Mouse (Mus musculus) forebrain, embryonic 16.5 days (tissue): ENCODE data around the gene Gfm1. TPM values are rescaled to one million over a fixed set of nuclear protein-coding genes. Genes with fewer than 3 reads are reported as not detected.

Source experiments
- ATAC-seq: fragments of 200-750 bp; cut with Nextera tagmentation; 2 replicates; pipeline ENCODE4 v1.8.0; 2017; ENCODE audit warnings: mild to moderate bottlenecking, moderate library complexity
- H3K27ac ChIP-seq: fragments of 300-500 bp; sonication (generic); 2 replicates; pipeline ENCODE4 v1.5.1; 2014; ENCODE audit warnings: low read length, control low read depth
- H3K27me3 ChIP-seq: fragments of 300-500 bp; sonication (generic); replicated peaks from 2 replicates; pipeline ENCODE4 v1.6.1; 2014; ENCODE audit warnings: low read length; ENCODE audit not compliant: control insufficient read depth, insufficient read depth
- H3K36me3 ChIP-seq: fragments of 300-500 bp; sonication (generic); 2 replicates; pipeline ENCODE4 v1.6.1; 2014; ENCODE audit not compliant: control insufficient read depth, insufficient read depth
- H3K4me1 ChIP-seq: fragments of 300-500 bp; sonication (generic); replicated peaks from 2 replicates; pipeline ENCODE4 v1.6.1; 2014; ENCODE audit warnings: low read length; ENCODE audit not compliant: control insufficient read depth, insufficient read depth
- H3K4me2 ChIP-seq: fragments of 300-500 bp; sonication (generic); 2 replicates; pipeline ENCODE4 v1.6.1; 2014; ENCODE audit warnings: mild to moderate bottlenecking, low read length, control low read depth
- H3K4me3 ChIP-seq: fragments of 300-500 bp; sonication (generic); replicated peaks from 2 replicates; pipeline ENCODE4 v1.5.1; 2014; ENCODE audit warnings: mild to moderate bottlenecking, low read length, control low read depth
- H3K9ac ChIP-seq: fragments of 300-500 bp; sonication (generic); replicated peaks from 2 replicates; pipeline ENCODE4 v1.6.1; 2014; ENCODE audit warnings: low read depth, low read length, control low read depth
- H3K9me3 ChIP-seq: fragments of 300-500 bp; sonication (generic); 2 replicates; pipeline ENCODE4 v1.6.1; 2016; ENCODE audit warnings: low read length; ENCODE audit not compliant: control insufficient read depth
- WGBS: fragments of 180-500 bp; shearing (Covaris S2); extraction: QIAGEN DNeasy Blood & Tissue Kit; methylation state at CpG from one replicate; pipeline ENCODE4 v1.1.7; 2014; 5-methylcytosine and 5-hydroxymethylcytosine counted together
- polyA plus RNA-seq: library from polyadenylated mRNA; unstranded; fragments of >200 nt; fragmentation: Nextera tagmentation; extraction: Ambion mirVana; gene quantifications from 2 replicates; pipeline ENCODE4 v1.2.1, GENCODE M21; 2015

Gene Gfm1
- polyA plus RNA-seq, 1 experiment from 2014 or later = 33.6 TPM

DNA sequence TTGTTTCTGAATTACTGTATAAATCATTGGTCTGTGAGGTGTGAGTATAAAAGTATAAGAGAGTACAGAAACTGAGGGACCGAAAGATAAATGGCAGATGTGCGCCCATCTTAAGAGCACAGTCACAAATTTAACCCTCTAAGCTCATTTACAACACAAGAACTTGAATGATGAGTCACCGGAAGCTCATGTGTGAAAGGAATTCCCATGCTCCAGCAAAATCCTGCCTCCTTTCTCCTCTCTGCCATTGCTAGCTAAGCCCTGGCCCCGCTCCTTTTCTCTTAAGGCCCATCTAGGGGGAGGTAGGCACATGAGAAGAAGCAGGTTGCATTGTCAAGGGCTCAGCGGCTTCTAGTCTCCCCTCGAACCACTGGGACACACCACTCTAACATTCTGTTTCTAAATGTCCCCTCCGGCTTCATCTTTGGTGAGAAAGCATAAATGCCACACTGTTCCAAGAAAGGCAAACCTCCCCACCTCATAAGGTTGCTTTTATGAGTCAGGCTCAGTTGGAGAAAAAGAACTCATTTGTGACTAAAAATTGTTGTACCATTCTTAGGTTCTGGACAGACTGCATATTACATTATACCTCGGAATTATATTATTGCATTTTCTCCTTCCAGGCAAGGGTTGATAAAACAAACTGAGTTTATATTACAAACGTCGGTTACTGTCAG is 78.5 kb downstream of the Gfm1 start:
- Histone ChIP-seq H3K9me3 (no peaks in the 10 kb centered on the region), H3K9ac (no peak overlapping the region)
- WGBS = 84% methylated on average over 10 of the region's 10 CpGs

DNA sequence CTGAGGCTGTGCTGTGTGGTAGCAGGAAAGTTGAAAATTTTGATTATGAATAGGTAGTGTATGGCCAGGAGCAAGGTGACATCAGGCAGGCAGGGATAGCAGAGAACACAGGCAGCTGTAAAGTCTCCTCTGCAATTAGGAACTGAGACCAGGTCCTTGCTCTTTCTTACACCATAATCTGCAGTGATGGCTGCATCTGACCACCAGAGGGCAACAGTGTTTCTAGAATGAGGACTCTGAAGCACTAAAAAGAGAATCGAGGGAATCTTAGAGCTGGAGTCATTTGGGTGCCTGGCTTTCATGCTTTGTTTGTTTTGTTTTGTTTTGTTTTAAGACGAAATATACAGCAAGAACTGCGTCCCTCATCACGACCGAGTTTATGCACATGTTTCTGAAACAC is 82.9 kb downstream of the Gfm1 start:
- Histone ChIP-seq H3K9ac (no peak overlapping the region), H3K9me3 (no peaks in the 10 kb centered on the region), H3K4me3 (no peak overlapping the region), H3K36me3 (no peaks in the 10 kb centered on the region), H3K4me1 (peaks cover 10% of the 10 kb centered on the region), H3K27me3 (peaks cover 18% of the 10 kb centered on the region), H3K4me2 (no peak overlapping the region), H3K27ac (no peak overlapping the region)
- ATAC-seq = peak; percentile 84
- 2% methylated on average over 5 of the region's 5 CpGs for WGBS

More for the DNA sequence above, 78.5 kb downstream of the Gfm1 start:
- ATAC-seq = no peak
- H3K4me2 ChIP-seq = no peak overlapping the region
- no peaks in the 10 kb centered on the region; the same call in 1 of the 2 replicates for H3K27me3 ChIP-seq
- H3K36me3 ChIP-seq = no peaks in the 10 kb centered on the region
- no peak overlapping the region for H3K27ac ChIP-seq
- H3K4me3 ChIP-seq = no peak overlapping the region
- no peaks in the 10 kb centered on the region for H3K4me1 ChIP-seq

DNA sequence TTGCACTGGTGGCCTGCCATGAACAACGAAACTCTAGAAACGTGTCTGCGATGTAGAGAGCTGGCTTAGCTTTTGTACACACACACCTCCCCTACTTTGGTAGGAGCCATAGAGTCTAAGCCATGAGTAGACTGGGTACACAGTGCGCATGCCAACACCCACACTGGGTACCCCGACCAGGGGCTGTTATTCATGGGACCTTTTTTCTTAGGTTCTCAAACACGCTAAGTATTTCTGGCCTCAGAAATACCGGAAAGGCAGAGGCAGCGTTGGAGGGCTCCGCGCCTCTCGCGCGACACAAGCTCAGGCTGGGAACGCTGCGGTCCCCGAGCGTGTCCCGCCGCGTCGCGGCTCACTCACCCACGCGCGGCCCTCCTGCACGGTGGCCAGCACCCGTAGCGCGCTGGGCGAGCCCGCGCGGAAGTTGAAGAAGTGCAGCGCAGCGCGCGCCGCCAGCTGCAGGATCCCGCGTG is 84.9 kb downstream of the Gfm1 start:
- Histone ChIP-seq H3K36me3 (no peaks in the 10 kb centered on the region), H3K27me3 (peaks cover 18% of the 10 kb centered on the region), H3K4me3 (peak overlapping the region; percentile 60), H3K9ac (peak overlapping the region; percentile 60), H3K9me3 (no peaks in the 10 kb centered on the region), H3K4me1 (peaks cover 10% of the 10 kb centered on the region), H3K27ac (no peak overlapping the region), H3K4me2 (peak overlapping the region; percentile 96)
- WGBS = 4% methylated on average over 39 of the region's 40 CpGs
- peak; percentile 61 for ATAC-seq

DNA sequence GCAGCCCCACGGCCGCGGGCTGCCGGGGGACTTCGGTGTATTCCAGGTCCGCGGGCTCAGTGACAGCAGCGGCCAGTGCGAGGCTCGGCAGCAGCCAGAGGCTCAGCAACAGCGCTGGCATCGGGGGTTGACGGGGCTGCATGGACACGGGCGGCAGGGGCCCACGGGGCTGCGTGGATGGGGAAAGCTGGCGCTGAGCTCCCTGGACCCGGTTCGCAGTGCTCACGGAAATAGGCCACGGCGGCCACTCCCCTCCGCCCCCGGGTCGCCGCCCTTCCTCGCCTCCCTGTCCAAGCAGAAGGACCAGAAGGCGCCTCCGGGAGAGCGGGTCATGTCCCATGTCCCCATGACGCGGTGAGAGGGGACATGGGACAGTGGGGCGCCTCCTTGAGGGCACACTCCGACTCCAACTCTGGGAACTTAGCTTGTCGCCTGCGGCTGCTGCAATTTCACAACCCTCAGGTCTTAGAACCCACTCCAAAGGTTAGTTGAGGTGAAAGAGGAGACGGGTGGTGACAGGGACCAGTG is 85.4 kb downstream of the Gfm1 start, which contains the start of gene Rarres1:
Rarres1 (minus strand) TSS at position 250 of the 528 bp plus-strand sequence.
- peak within 1 kb of the TSS; percentile 60 for H3K9ac ChIP-seq
- H3K27me3 ChIP-seq = peaks cover 18% of the 10 kb centered on the region
- H3K4me3 ChIP-seq = peak within 1 kb of the TSS; percentile 60
- WGBS = 2% methylated on average over 38 of the region's 38 CpGs
- peaks cover 10% of the 10 kb centered on the region for H3K4me1 ChIP-seq
- no peaks in the 10 kb centered on the region for H3K36me3 ChIP-seq
- no peak within 1 kb of the TSS for H3K27ac ChIP-seq
- ATAC-seq = peak; percentile 45
- H3K4me2 ChIP-seq = peak within 1 kb of the TSS; percentile 96
- no peaks in the 10 kb centered on the region for H3K9me3 ChIP-seq

DNA sequence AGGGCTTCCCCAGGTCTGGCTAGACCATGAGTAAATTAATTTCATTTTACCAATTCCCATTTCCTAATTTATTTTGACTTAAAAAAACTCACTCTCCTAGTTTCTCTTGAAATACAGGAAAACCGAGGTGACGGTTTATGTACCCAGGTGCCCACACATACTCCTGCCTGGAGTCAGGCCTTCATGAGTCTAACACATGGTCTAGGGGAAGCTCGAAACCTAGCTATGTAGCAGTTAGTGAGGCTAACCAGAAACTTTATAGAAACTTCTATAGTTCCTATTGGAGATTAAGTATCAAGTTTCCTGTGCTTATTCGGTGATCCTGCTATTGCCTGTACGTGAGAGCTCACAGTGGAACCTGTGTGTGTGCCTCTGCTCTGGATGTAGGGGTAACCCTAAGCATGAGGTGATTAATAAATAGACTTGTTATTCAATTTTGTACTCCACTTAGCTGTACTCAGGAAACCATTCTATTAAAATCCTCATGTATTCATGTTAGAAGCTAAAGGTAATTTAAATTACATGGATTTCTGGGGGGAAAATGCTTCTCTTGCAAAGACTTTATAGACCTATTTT is 90.8 kb downstream of the Gfm1 start:
- no peak for ATAC-seq
- WGBS = 90% methylated on average over 5 of the region's 5 CpGs
- no peak overlapping the region for H3K9ac ChIP-seq
- no peak overlapping the region for H3K27ac ChIP-seq
- H3K4me1 ChIP-seq = peaks cover under 1% of the 10 kb centered on the region
- no peak overlapping the region for H3K4me3 ChIP-seq
- no peaks in the 10 kb centered on the region for H3K9me3 ChIP-seq
- peaks cover 10% of the 10 kb centered on the region for H3K27me3 ChIP-seq
- no peaks in the 10 kb centered on the region for H3K36me3 ChIP-seq
- no peak overlapping the region for H3K4me2 ChIP-seq

DNA sequence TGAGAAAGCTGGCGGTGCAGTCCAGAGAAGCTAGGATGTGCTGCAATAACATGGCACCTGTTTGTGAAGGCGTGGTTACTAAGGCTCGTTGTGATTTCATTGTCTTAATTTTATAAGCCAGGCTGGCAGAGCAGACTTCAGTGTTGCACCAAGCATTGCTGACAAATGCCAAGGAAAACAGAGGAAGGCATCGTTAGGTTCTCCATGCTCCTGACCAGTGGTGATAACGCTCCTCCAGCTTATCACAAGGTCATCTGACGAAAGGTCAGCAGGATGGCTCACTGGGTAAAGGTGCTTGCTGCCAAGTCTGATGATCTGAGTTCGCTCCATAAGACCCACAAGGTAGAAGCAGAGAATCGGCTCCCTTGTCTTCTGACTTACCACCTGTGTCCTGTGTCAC is 92.8 kb downstream of the Gfm1 start:
- Histone ChIP-seq H3K4me1 (no peaks in the 10 kb centered on the region), H3K4me3 (no peak overlapping the region), H3K9ac (no peak overlapping the region), H3K36me3 (no peaks in the 10 kb centered on the region), H3K27me3 (no peaks in the 10 kb centered on the region), H3K9me3 (no peaks in the 10 kb centered on the region), H3K4me2 (no peak overlapping the region), H3K27ac (no peak overlapping the region)
- no peak for ATAC-seq
- 83% methylated on average over 8 of the region's 8 CpGs for WGBS

DNA sequence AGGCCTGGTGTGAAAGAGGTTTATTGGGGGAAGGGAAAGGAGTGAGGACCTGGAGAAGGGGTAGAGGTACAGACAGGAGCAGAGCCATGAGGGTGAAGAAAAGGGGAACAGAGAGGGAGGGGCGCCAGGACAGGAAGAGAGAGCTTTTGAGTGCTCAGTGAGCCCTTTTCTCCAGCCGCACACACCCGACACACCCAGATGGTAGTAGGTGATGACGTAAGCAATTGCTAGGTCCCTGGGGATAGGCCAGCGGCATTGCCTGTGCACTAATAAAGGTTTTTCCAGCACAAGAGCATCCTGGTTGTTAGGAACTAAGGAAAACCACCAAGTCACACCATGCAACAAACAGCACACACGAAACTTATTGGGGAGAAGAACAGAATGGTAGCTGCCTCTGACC is 94.9 kb downstream of the Gfm1 start:
- no peak overlapping the region for H3K4me2 ChIP-seq
- no peaks in the 10 kb centered on the region for H3K36me3 ChIP-seq
- no peak overlapping the region for H3K4me3 ChIP-seq
- 85% methylated on average over 6 of the region's 6 CpGs for WGBS
- no peaks in the 10 kb centered on the region for H3K9me3 ChIP-seq
- H3K27me3 ChIP-seq = no peaks in the 10 kb centered on the region
- no peak for ATAC-seq
- H3K27ac ChIP-seq = no peak overlapping the region
- H3K9ac ChIP-seq = no peak overlapping the region
- no peaks in the 10 kb centered on the region for H3K4me1 ChIP-seq

Other genes starting within 250 kb of the Gfm1 start
- 14.2 and 14.3 TPM in 2 replicates for gene Mlf1, start 56.0 kb upstream of the Gfm1 start, polyA plus RNA-seq
- not detected in 2 replicates for gene Gm17402, start 54.9 kb upstream of the Gfm1 start, polyA plus RNA-seq
- 70.4 and 70.5 TPM in 2 replicates for gene Lxn, start 33.8 kb downstream of the Gfm1 start, polyA plus RNA-seq
- 1.2 and 1.4 TPM in 2 replicates for gene Rarres1, start 85.4 kb downstream of the Gfm1 start, polyA plus RNA-seq
- 35.5 and 45.2 TPM in 2 replicates for gene Mfsd1, start 152.6 kb downstream of the Gfm1 start, polyA plus RNA-seq